Mouse (Mus musculus) ZHBTc4 (cell line): ENCODE results near the gene Gm11172.

Source experiments
- DNase-seq: peaks from one replicate; pipeline ENCODE4 v3.0.0-alpha.2; 2011; ENCODE audit warnings: low read depth, low spot score

Gm11172 gene

GRCm38 (mm10) chr16:10812865-10813371, at the start of gene Gm11172:
Gm11172 (plus strand) TSS chr16:10812915.
- no peak for DNase-seq

- no peak for DNase-seq
Measured at GRCm38 (mm10) chr16:10763540-10764264, 49.0 kb upstream of the Gm11172 start.

- no peak for DNase-seq
Measured at GRCm38 (mm10) chr16:10764323-10764722, 48.4 kb upstream of the Gm11172 start.

- DNase-seq, result peak; percentile 82
Measured at GRCm38 (mm10) chr16:10767158-10767557, 45.6 kb upstream of the Gm11172 start.

GRCm38 (mm10) chr16:10768821-10769220, 43.9 kb upstream of the Gm11172 start:
- DNase-seq, result no peak

- no peak for DNase-seq
Measured at GRCm38 (mm10) chr16:10769661-10770060, 43.1 kb upstream of the Gm11172 start.

- DNase-seq, result peak; percentile 42
Measured at GRCm38 (mm10) chr16:10770531-10771325, 42.0 kb upstream of the Gm11172 start.

- DNase-seq, result no peak
Measured at GRCm38 (mm10) chr16:10771769-10772510, 40.8 kb upstream of the Gm11172 start.

- no peak for DNase-seq
Measured at GRCm38 (mm10) chr16:10773543-10773942, 39.2 kb upstream of the Gm11172 start.

- no peak for DNase-seq
Measured at GRCm38 (mm10) chr16:10774726-10775125, 38.0 kb upstream of the Gm11172 start.

GRCm38 (mm10) chr16:10776322-10776721, 36.4 kb upstream of the Gm11172 start:
- DNase-seq, result no peak

GRCm38 (mm10) chr16:10777579-10778160, 35.0 kb upstream of the Gm11172 start:
- no peak for DNase-seq

- no peak for DNase-seq
Measured at GRCm38 (mm10) chr16:10780631-10781120, 32.0 kb upstream of the Gm11172 start.

GRCm38 (mm10) chr16:10781862-10782371, 30.8 kb upstream of the Gm11172 start:
- no peak for DNase-seq

- no peak for DNase-seq
Measured at GRCm38 (mm10) chr16:10782377-10783151, 30.2 kb upstream of the Gm11172 start.

GRCm38 (mm10) chr16:10783152-10783434, 29.6 kb upstream of the Gm11172 start:
- no peak for DNase-seq

GRCm38 (mm10) chr16:10783451-10783850, 29.3 kb upstream of the Gm11172 start:
- DNase-seq, result no peak

GRCm38 (mm10) chr16:10783883-10784792, 28.6 kb upstream of the Gm11172 start:
- peak; percentile 58 for DNase-seq

- DNase-seq, result peak; percentile 94
Measured at GRCm38 (mm10) chr16:10784793-10785370, 27.8 kb upstream of the Gm11172 start.
